In the genomic region with DNA sequence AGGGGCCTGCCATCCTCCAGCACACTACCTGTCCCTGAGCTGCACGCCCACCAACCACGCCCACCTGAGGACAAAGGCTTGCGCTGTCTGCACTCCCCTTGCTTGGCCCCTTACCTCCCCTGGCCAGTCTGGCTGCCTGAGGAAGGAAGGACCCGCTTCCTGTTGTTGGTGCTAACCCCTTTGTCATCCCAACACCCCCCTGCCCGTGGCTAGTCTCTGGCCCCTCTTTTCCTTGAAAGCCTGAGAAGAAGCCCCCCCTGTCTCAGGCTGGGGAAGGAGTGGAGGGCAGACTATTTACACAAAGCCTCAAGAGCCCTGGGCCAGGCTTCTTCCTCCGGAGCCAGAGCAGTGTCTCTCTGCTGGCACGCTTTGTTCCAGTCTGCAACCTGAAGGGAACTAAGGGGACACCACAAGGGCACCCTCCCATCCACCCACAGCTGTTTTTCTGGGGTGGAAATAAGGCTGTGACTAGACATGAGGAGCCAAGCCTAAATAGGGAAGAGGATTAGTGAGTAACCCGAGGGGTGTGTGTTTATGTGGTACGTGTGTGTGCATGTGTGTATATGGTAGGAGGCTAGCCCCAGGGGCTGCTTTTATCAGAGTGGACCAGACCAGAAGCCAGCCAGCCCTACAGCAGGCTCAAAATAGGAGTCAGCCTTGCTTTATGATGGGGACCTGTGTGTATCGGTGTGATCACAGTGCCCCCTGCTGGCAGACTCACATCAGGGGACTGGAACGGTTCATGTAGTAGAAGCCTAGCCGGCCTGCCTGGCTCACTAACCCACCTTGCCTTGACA, we compare ENCODE assay signal across 8 mouse cellular contexts. TPM values are rescaled to one million over a fixed set of nuclear protein-coding genes. Genes with fewer than 3 reads are reported as not detected.
DNase-seq lines count a peak whose midpoint lies in the region; ATAC-seq and TF ChIP-seq lines count a peak whose summit lies in the region.

No protein-coding gene starts in this region.

- peaks cover 15% of the 10 kb centered on the region for H3K4me1 ChIP-seq in embryonic facial prominence, embryonic 13.5 days
- H3K4me1 ChIP-seq in limb, embryonic 14.5 days (ENCODE audit: control insufficient read depth, insufficient read depth, low read length), result no peaks in the 10 kb centered on the region
- H3K4me1 ChIP-seq in midbrain, postnatal 0 days (ENCODE audit: insufficient read depth, low read length), result no peaks in the 10 kb centered on the region

- no peak overlapping the region for H3K4me3 ChIP-seq in embryonic facial prominence, embryonic 13.5 days
- H3K4me3 ChIP-seq in limb, embryonic 14.5 days (replicated peaks; ENCODE audit: low read length), result no peak overlapping the region
- H3K4me3 ChIP-seq in midbrain, postnatal 0 days (ENCODE audit: low read depth, low read length), result no peak overlapping the region

- peak overlapping the region; percentile 56 for H3K27ac ChIP-seq in embryonic facial prominence, embryonic 13.5 days
- H3K27ac ChIP-seq in limb, embryonic 14.5 days (replicated peaks; ENCODE audit: low read depth, low read length), result no peak overlapping the region; the same call in 1 of the 2 replicates
- H3K27ac ChIP-seq in midbrain, postnatal 0 days (ENCODE audit: low read depth, low read length), result peak overlapping the region; percentile 77

- peak overlapping the region; percentile 24 for H3K4me2 ChIP-seq in embryonic facial prominence, embryonic 13.5 days
- H3K4me2 ChIP-seq in limb, embryonic 14.5 days (replicated peaks; ENCODE audit: low read depth, low read length, severe bottlenecking), result no peak overlapping the region; the same call in 1 of the 2 replicates
- no peak overlapping the region for H3K4me2 ChIP-seq in midbrain, postnatal 0 days (ENCODE audit: low read depth, low read length, poor library complexity, severe bottlenecking)

- no peaks in the 10 kb centered on the region for H3K36me3 ChIP-seq in embryonic facial prominence, embryonic 13.5 days
- no peaks in the 10 kb centered on the region for H3K36me3 ChIP-seq in limb, embryonic 14.5 days (ENCODE audit: control insufficient read depth, insufficient read depth, low read length)
- peaks cover 36% of the 10 kb centered on the region for H3K36me3 ChIP-seq in midbrain, postnatal 0 days (ENCODE audit: insufficient read depth, low read length)

- H3K9ac ChIP-seq in embryonic facial prominence, embryonic 13.5 days, result peak overlapping the region; percentile 55
- H3K9ac ChIP-seq in limb, embryonic 14.5 days (ENCODE audit: low read depth, low read length, severe bottlenecking), result peak overlapping the region; percentile 5; the same call in 1 of the 2 replicates
- peak overlapping the region; percentile 42 for H3K9ac ChIP-seq in midbrain, postnatal 0 days (replicated peaks; ENCODE audit: low read length, poor library complexity, severe bottlenecking)

- DNase-seq in 3134 (ENCODE audit: extremely low read depth, insufficient read length, low spot score), result peak; percentile 57
- peak; percentile 93 to 94 for DNase-seq in adrenal gland, postnatal 36 days
- peak; percentile 94 for DNase-seq in heart, adult 8-10 months (ENCODE audit: low spot score)
- peak; percentile 95 for DNase-seq in kidney, adult 9 months
- DNase-seq in limb, embryonic 14.5 days (ENCODE audit: low spot score), result peak; percentile 95
- DNase-seq in midbrain, postnatal 0 days (ENCODE audit: low spot score), result peak; percentile 95
- DNase-seq in spleen, postnatal 14 days (ENCODE audit: low spot score in 2 of 2), result peak; percentile 79 to 86

- no peaks in the 10 kb centered on the region for H3K27me3 ChIP-seq in embryonic facial prominence, embryonic 13.5 days
- H3K27me3 ChIP-seq in limb, embryonic 14.5 days (ENCODE audit: control insufficient read depth, insufficient read depth, low read length), result no peaks in the 10 kb centered on the region
- H3K27me3 ChIP-seq in midbrain, postnatal 0 days (ENCODE audit: insufficient read depth, low read length), result no peaks in the 10 kb centered on the region

- ATAC-seq in embryonic facial prominence, embryonic 13.5 days (ENCODE audit: insufficient number of reproducible peaks, insufficient read depth, low FRiP score, low TSS enrichment, low read depth), result peak; percentile 71
- ATAC-seq in limb, embryonic 14.5 days (ENCODE audit: low FRiP score, low read depth), result peak; percentile 92
- peak; percentile 79; the same call in 1 of the 2 replicates for ATAC-seq in midbrain, postnatal 0 days (ENCODE audit: low FRiP score)

- WGBS in embryonic facial prominence, embryonic 13.5 days, result 5% methylated on average over 12 of the region's 12 CpGs
- WGBS in limb, embryonic 14.5 days, result 5% methylated on average over 12 of the region's 12 CpGs
- 8% methylated on average over 12 of the region's 12 CpGs for WGBS in midbrain, postnatal 0 days

- peak; percentile 94 for TF ChIP-seq CTCF in midbrain, postnatal 0 days (IDR thresholded peaks at IDR 0.05)

- no peaks in the 10 kb centered on the region for H3K9me3 ChIP-seq in embryonic facial prominence, embryonic 13.5 days
- H3K9me3 ChIP-seq in limb, embryonic 14.5 days (ENCODE audit: control insufficient read depth, low read length), result no peaks in the 10 kb centered on the region
- no peaks in the 10 kb centered on the region for H3K9me3 ChIP-seq in midbrain, postnatal 0 days (ENCODE audit: low read length)

- 0 out of 2 replicates have a peak, but pooled peaks have one; percentile 34 for TF ChIP-seq POLR2A in limb, embryonic 14.5 days (IDR thresholded peaks at IDR 0.05; ENCODE audit: borderline replicate concordance, extremely low read depth, insufficient read depth, insufficient read length)

RNA-seq across cellular contexts. Expression of gene Pitpna, which starts 14.8 kb away (rescaled TPM):
- total RNA-seq in adrenal gland, postnatal 36 days (2021), result 100 to 1,000 TPM; 169 to 177 TPM
- 66.2 and 74.4 TPM in 2 replicates for polyA plus RNA-seq in embryonic facial prominence, embryonic 13.5 days (2015; fragmentation: Nextera tagmentation; extraction: Ambion mirVana)
- 100 to 1,000 TPM in 3 of 4 experiments, 10 to 100 TPM in 1; 89.5 to 110 (median 105) TPM for total RNA-seq in heart, adult 8-10 months (2022)
- polyA plus RNA-seq in limb, embryonic 14.5 days (2012; rRNA removed), result 75.7 and 80.3 TPM in 2 replicates
- polyA plus RNA-seq in limb, embryonic 14.5 days (2014; fragmentation: Nextera tagmentation; extraction: Ambion mirVana), result 78.6 and 80.4 TPM in 2 replicates
- 105 and 108 TPM in 2 replicates for total RNA-seq in midbrain, postnatal 0 days (2014; rRNA removed)
- 91.7 and 106 TPM in 2 replicates for polyA plus RNA-seq in midbrain, postnatal 0 days (2015; fragmentation: Nextera tagmentation; extraction: Ambion mirVana)

RNA-seq across cellular contexts. Expression of gene Slc43a2, which starts 41.6 kb away (rescaled TPM):
- 10 to 100 TPM; 21.4 TPM for total RNA-seq in adrenal gland, postnatal 36 days (2021)
- polyA plus RNA-seq in embryonic facial prominence, embryonic 13.5 days (2015; fragmentation: Nextera tagmentation; extraction: Ambion mirVana), result 3.6 and 4.5 TPM in 2 replicates
- 10 to 100 TPM; 13.2 to 22.8 (median 20.1) TPM for total RNA-seq in heart, adult 8-10 months (2022)
- 5.8 and 6.8 TPM in 2 replicates for polyA plus RNA-seq in limb, embryonic 14.5 days (2012; rRNA removed)
- polyA plus RNA-seq in limb, embryonic 14.5 days (2014; fragmentation: Nextera tagmentation; extraction: Ambion mirVana), result 3.5 and 3.8 TPM in 2 replicates
- 34.3 and 34.5 TPM in 2 replicates for total RNA-seq in midbrain, postnatal 0 days (2014; rRNA removed)
- polyA plus RNA-seq in midbrain, postnatal 0 days (2015; fragmentation: Nextera tagmentation; extraction: Ambion mirVana), result 17.0 and 20.4 TPM in 2 replicates

RNA-seq across cellular contexts. Expression of gene Inpp5k, which starts 57.7 kb away (rescaled TPM):
- total RNA-seq in adrenal gland, postnatal 36 days (2021), result 10 to 100 TPM; 27.9 to 48.1 TPM
- polyA plus RNA-seq in embryonic facial prominence, embryonic 13.5 days (2015; fragmentation: Nextera tagmentation; extraction: Ambion mirVana), result 23.2 and 26.2 TPM in 2 replicates
- total RNA-seq in heart, adult 8-10 months (2022), result 10 to 100 TPM; 29.3 to 34.3 (median 32.3) TPM
- 32.0 and 35.2 TPM in 2 replicates for polyA plus RNA-seq in limb, embryonic 14.5 days (2012; rRNA removed)
- polyA plus RNA-seq in limb, embryonic 14.5 days (2014; fragmentation: Nextera tagmentation; extraction: Ambion mirVana), result 24.6 and 30.4 TPM in 2 replicates
- 50.0 and 50.2 TPM in 2 replicates for total RNA-seq in midbrain, postnatal 0 days (2014; rRNA removed)
- polyA plus RNA-seq in midbrain, postnatal 0 days (2015; fragmentation: Nextera tagmentation; extraction: Ambion mirVana), result 43.7 and 49.9 TPM in 2 replicates

RNA-seq across cellular contexts. Expression of gene Scarf1, which starts 59.7 kb away (rescaled TPM):
- total RNA-seq in adrenal gland, postnatal 36 days (2021), result 1 to 10 TPM; 8.7 TPM
- 5.0 and 6.0 TPM in 2 replicates for polyA plus RNA-seq in embryonic facial prominence, embryonic 13.5 days (2015; fragmentation: Nextera tagmentation; extraction: Ambion mirVana)
- total RNA-seq in heart, adult 8-10 months (2022), result 1 to 10 TPM; 6.3 to 8.5 (median 7.4) TPM
- polyA plus RNA-seq in limb, embryonic 14.5 days (2012; rRNA removed), result 8.5 and 11.2 TPM in 2 replicates
- 5.4 and 6.0 TPM in 2 replicates for polyA plus RNA-seq in limb, embryonic 14.5 days (2014; fragmentation: Nextera tagmentation; extraction: Ambion mirVana)
- 3.6 and 3.8 TPM in 2 replicates for total RNA-seq in midbrain, postnatal 0 days (2014; rRNA removed)
- polyA plus RNA-seq in midbrain, postnatal 0 days (2015; fragmentation: Nextera tagmentation; extraction: Ambion mirVana), result 3.0 and 3.5 TPM in 2 replicates

Comparison
In these comparisons a context has a peak if more than half of its experiments do, and no peak if none do; other contexts are left out.
1. H3K9ac ChIP-seq: peak in every context shown above with its lines; median percentile 55 in embryonic facial prominence, embryonic 13.5 days; 42 in midbrain, postnatal 0 days; 5 in limb, embryonic 14.5 days.